Mouse (Mus musculus) limb, embryonic 11.5 days (tissue): ENCODE measurements at regions not wholly inside any gene's neighbourhood (a gene's known extent, or its start where the extent isn't known, plus 50 kb on each side); places are given as distances from the start of the nearest gene placed in this dataset.

ENCODE experiments used
- ATAC-seq: fragments of 200-750 bp; cut with Nextera tagmentation; 2 replicates; pipeline ENCODE4 v1.8.0; 2017; ENCODE audit warnings: low read depth; ENCODE audit not compliant: insufficient number of reproducible peaks, low FRiP score, low TSS enrichment
- DNase-seq: peaks from one replicate; pipeline ENCODE4 v3.0.0-alpha.2; 2015; ENCODE audit warnings: low spot score
- H3K27ac ChIP-seq: fragments of 300-500 bp; sonication (generic); replicated peaks from 2 replicates; pipeline ENCODE4 v1.5.1; 2014; ENCODE audit warnings: low read depth, mild to moderate bottlenecking, low read length
- H3K27me3 ChIP-seq: fragments of 300-500 bp; sonication (generic); 2 replicates; pipeline ENCODE4 v1.6.1; 2014; ENCODE audit warnings: mild to moderate bottlenecking, low read length, mixed read lengths; ENCODE audit not compliant: control insufficient read depth, insufficient read depth
- H3K36me3 ChIP-seq: fragments of 300-500 bp; sonication (generic); 2 replicates; pipeline ENCODE4 v1.6.1; 2014; ENCODE audit warnings: mild to moderate bottlenecking, low read length, moderate library complexity, mixed read lengths; ENCODE audit not compliant: control insufficient read depth, insufficient read depth
- H3K4me1 ChIP-seq: fragments of 300-500 bp; sonication (generic); 2 replicates; pipeline ENCODE4 v1.6.1; 2014; ENCODE audit warnings: low read length, mixed read lengths; ENCODE audit not compliant: control insufficient read depth, insufficient read depth
- H3K4me2 ChIP-seq: fragments of 300-500 bp; sonication (generic); 2 replicates; pipeline ENCODE4 v1.6.1; 2014; ENCODE audit warnings: low read depth, mild to moderate bottlenecking, moderate library complexity; ENCODE audit not compliant: severe bottlenecking
- H3K4me3 ChIP-seq: fragments of 300-500 bp; sonication (generic); 2 replicates; pipeline ENCODE4 v1.5.1; 2014; ENCODE audit warnings: low read depth, low read length
- H3K9ac ChIP-seq: fragments of 300-500 bp; sonication (generic); 2 replicates; pipeline ENCODE4 v1.6.1; 2014; ENCODE audit warnings: mild to moderate bottlenecking, low read length
- H3K9me3 ChIP-seq: fragments of 300-500 bp; sonication (generic); 2 replicates; pipeline ENCODE4 v1.6.1; 2016; ENCODE audit warnings: low read length; ENCODE audit not compliant: control insufficient read depth
- WGBS: fragments of 180-500 bp; shearing (Covaris S2); extraction: QIAGEN DNeasy Blood & Tissue Kit; methylation state at CpG from one replicate; pipeline ENCODE4 v1.1.7; 2014; 5-methylcytosine and 5-hydroxymethylcytosine counted together

DNA sequence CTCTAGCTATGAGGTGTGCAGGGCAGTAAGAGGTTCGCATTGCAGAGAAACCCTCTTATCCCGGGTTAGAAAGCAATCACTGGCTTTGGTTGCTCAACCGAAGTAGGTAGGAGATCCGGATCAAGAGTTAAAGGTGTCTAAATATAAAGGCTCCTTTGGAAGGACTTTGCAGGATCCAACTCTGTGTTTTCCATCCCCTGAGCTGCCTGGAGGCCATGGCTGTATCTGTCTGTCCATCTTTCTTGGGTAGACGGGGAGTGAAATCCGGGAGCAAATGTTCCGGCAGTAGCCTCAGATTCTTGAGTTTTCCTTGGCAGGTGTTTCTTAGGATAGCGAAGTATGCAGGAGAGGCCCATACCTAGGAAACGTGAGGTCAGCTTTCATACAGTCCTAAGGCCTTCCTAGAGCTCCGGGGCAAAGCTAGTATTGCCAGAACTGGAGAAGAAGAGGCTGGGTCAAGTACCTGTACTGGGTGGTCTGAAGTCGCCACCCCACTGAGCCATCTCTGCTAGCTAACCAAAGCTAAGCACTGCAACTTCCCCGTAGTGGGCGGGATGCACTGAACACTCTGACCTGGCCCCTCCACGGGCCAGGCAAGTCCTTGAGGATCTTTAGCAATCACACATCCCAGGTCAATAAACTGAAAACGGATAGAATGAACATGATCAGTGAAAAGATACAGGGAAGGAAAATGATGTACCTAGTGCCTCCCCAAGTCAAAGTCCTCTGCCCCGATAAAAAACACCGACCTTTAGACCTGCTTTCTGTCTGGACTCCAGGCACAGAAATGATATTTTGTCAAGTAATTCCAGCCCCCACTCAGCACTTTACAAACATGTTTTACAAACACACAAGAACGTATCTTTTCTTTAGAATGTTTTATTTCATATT lies 160.5 kb upstream of the Cypt12 start:
- no peak overlapping the region for H3K9ac ChIP-seq
- H3K4me1 ChIP-seq: peaks cover 4% of the 10 kb centered on the region; the same call in 1 of the 2 replicates
- H3K4me3 ChIP-seq: no peak overlapping the region
- H3K4me2 ChIP-seq: no peak overlapping the region
- DNase-seq: peak; percentile 31
- H3K27ac ChIP-seq: no peak overlapping the region
- ATAC-seq: no peak
- H3K9me3 ChIP-seq: no peaks in the 10 kb centered on the region
- WGBS: 2% methylated on average over 18 of the region's 18 CpGs
- peaks cover 56% of the 10 kb centered on the region for H3K27me3 ChIP-seq
- H3K36me3 ChIP-seq: no peaks in the 10 kb centered on the region

DNA sequence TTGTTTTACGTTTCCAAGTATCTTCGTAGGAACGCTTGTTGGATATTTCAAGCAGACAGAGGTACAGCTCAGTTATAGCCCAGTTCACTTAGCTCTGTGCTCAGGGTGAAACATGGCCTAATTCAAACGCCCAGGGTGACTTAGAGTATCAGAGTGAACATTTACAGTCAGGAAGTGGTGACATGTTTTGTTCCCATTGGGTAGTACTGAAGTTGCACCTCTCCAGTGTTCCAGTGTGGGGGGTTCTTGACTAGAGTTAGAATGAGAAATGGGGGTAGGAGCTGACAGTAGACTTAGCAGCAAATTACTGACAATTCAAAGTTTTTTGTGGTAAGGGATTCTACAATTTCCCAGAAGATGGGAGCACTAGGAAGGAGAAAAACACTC lies 159.9 kb upstream of the Cypt12 start:
- no peak for DNase-seq
- Histone ChIP-seq H3K27me3 (peaks cover 62% of the 10 kb centered on the region), H3K27ac (no peak overlapping the region), H3K4me1 (peaks cover 4% of the 10 kb centered on the region; the same call in 1 of the 2 replicates), H3K9ac (no peak overlapping the region), H3K4me2 (no peak overlapping the region), H3K9me3 (no peaks in the 10 kb centered on the region), H3K4me3 (no peak overlapping the region), H3K36me3 (no peaks in the 10 kb centered on the region)
- 20% methylated on average over 4 of the region's 4 CpGs for WGBS
- ATAC-seq: no peak

DNA sequence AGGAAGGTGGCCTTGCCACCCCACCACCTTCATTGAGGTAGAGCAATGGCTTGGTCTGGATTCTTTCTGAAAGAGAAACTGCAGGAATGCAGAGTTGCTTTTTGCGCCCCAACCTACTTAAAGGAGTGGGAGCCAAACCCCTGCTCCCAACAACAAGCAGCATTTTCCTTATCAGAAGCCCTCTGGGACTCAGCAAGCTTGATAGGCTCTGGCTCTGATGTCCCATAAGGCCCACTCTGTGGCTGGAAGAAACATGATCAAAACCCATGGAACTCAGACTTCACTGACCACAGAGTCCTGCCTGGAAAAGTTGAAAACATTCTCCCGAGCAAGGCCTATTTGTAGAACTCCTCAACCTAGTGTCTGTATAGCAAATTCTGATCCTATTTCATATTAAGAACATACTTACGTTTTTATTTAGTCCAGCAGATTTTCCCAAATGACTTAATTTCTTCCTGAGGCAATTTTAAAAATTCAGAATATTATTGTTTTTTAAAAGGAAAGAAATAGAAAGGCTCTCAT lies 159.4 kb upstream of the Cypt12 start:
- Histone ChIP-seq H3K9ac (no peak overlapping the region), H3K27ac (no peak overlapping the region), H3K4me2 (no peak overlapping the region), H3K4me3 (no peak overlapping the region), H3K9me3 (no peaks in the 10 kb centered on the region), H3K27me3 (peaks cover 67% of the 10 kb centered on the region), H3K36me3 (no peaks in the 10 kb centered on the region), H3K4me1 (peaks cover 4% of the 10 kb centered on the region; the same call in 1 of the 2 replicates)
- DNase-seq (no peak), ATAC-seq (no peak)
- 12% methylated on average over 3 of the region's 3 CpGs for WGBS

DNA sequence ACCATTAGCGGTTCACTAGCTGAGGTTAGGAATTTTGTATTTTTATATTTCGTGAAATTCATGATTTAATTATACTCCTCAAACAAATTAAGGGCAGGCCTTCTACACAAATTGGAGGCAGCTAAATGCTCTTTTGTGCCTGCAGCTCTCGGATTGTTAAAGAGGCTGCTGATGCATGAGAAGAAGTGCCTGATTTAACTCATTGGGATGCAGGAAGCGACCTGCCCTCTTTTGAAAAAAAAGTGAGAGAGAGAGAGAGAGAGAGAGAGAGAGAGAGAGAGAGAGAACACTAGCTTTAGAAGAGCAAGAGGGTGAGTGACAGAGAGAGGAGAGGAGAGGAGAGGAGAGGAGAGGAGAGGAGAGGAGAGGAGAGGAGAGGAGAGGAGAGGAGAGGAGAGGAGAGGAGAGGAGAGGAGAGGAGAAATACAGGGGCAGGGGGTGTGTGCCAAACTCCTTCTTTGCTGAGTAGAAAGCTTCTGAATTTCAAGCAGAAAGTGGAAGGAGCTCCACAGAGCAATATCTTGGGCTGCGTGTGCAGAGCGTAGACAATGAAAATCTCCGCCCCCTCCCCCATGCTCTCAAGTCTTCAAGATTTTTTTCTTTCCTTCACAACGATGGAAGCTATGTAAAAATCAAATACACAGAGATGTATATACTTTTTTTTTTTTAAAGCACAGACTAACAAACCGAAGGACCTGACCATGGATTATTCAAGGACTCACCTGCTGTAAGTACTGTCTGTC lies 158.6 kb upstream of the Cypt12 start:
- Histone ChIP-seq H3K36me3 (no peaks in the 10 kb centered on the region), H3K9me3 (no peaks in the 10 kb centered on the region), H3K9ac (no peak overlapping the region), H3K4me2 (no peak overlapping the region), H3K27me3 (peaks cover 75% of the 10 kb centered on the region), H3K27ac (no peak overlapping the region), H3K4me1 (peaks cover 4% of the 10 kb centered on the region; the same call in 1 of the 2 replicates), H3K4me3 (no peak overlapping the region)
- DNase-seq (no peak), ATAC-seq (no peak)
- 2% methylated on average over 9 of the region's 9 CpGs for WGBS

- no peak overlapping the region for H3K4me3 ChIP-seq
- no peak overlapping the region for H3K9ac ChIP-seq
- H3K4me2 ChIP-seq: no peak overlapping the region
- H3K9me3 ChIP-seq: no peaks in the 10 kb centered on the region; the same call in 1 of the 2 replicates
- no peaks in the 10 kb centered on the region for H3K36me3 ChIP-seq
- no peak overlapping the region for H3K27ac ChIP-seq
- ATAC-seq (no peak), DNase-seq (peak; percentile 38)
- WGBS: 0% methylated on average over 14 of the region's 14 CpGs
- peaks cover 4% of the 10 kb centered on the region; the same call in 1 of the 2 replicates for H3K4me1 ChIP-seq
- peaks cover 76% of the 10 kb centered on the region for H3K27me3 ChIP-seq
These were observed 157.9 kb upstream of the Cypt12 start for GRCm38 (mm10) chr3:17790331-17790730.

DNA sequence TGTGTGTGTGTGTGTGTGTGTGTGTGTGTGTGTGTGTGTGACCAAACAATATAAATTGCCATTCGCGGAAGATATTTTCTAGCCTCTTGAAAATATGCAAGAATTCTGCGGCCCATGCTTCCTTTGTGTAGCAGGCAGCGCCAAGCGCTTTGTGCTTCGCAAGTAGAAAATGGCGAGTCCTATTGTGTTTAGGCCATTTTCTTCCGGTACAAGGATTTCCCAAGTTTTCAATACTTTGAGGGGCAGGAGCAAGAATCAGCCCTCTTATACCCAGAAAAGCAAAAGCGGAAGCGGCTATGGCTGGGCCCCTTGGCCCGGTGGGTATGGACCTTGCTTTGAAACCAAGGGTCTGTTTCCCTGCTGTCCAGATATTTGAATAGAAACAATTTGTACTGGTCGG lies 157.4 kb upstream of the Cypt12 start:
- Histone ChIP-seq H3K4me1 (peaks cover 4% of the 10 kb centered on the region; the same call in 1 of the 2 replicates), H3K9ac (no peak overlapping the region), H3K4me2 (no peak overlapping the region), H3K9me3 (no peaks in the 10 kb centered on the region; the same call in 1 of the 2 replicates), H3K27me3 (peaks cover 79% of the 10 kb centered on the region), H3K4me3 (no peak overlapping the region), H3K27ac (no peak overlapping the region), H3K36me3 (no peaks in the 10 kb centered on the region)
- no peak for ATAC-seq
- WGBS: under 1% methylated on average over 12 of the region's 12 CpGs
- no peak for DNase-seq

DNA sequence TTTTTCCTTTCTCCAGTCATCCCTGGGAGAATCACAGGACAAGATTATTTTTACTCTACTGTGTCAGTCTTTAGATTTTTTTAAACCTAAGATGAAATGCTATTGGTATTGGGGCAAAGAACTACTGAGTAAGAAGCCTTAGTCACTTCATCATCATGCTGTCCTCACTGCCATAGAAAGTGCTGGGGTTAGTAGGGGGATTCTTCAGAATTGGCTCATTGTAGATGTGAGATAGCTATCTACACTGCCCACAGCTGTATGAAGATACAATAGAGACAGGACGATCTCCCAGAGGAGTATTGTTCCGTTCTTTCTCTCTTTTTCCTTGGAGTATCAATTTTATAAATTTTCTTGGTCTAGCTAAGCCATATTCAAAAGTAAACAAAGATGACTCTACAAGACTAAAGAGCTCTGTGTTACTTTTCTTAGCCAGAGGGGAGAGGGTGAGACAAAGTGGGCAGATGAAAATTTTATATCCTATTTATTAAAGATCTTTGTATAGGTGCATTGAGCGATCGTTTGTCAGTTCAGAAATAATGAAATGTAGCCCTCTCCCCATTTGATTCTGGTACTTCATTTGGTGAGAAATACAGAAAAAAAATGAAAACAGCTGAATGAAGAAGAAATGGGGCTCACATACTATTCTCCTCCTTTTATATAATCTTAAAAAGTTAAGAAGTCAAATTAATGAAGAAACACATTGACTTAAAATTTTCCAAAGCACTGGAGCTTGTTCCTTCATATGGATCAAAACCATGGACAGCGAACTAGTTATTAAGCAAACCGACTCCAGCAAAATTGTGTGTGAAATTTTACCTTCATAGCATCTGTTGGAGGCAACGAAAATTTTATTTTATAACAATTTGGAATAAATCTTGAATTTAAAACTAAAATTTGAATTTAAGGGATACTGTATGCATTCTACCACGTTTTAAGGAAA lies 156.6 kb upstream of the Cypt12 start:
- DNase-seq (no peak), ATAC-seq (no peak)
- Histone ChIP-seq H3K27ac (no peak overlapping the region), H3K36me3 (no peaks in the 10 kb centered on the region), H3K9ac (no peak overlapping the region), H3K4me3 (no peak overlapping the region), H3K4me2 (no peak overlapping the region), H3K27me3 (peaks cover 79% of the 10 kb centered on the region), H3K9me3 (no peaks in the 10 kb centered on the region; the same call in 1 of the 2 replicates), H3K4me1 (peaks cover 1% of the 10 kb centered on the region; the same call in 1 of the 2 replicates)
- WGBS: 16% methylated on average over 8 of the region's 8 CpGs
